Mouse (Mus musculus) left cerebral cortex, adult 18-20 months (tissue): Measurements from ENCODE around the gene Clec2i. TPM values are rescaled to one million over a fixed set of nuclear protein-coding genes. Genes with fewer than 3 reads are reported as not detected.

Experiments used
- microRNA-seq, 2 experiments: library from miRNA; unstranded; fragments of <30 nt; microRNA quantifications; one replicate each; pipeline ENCODE4 v1.2.0; 2021
- total RNA-seq, 2 experiments: library from RNA; stranded (reverse); gene quantifications; 2 replicates each; pipeline ENCODE4 v1.2.3; 2021

Gene Clec2i
- total RNA-seq, 2 experiments from 2014 or later: not detected

Small RNAs within 50 kb of the gene (microRNA-seq; reads per million reads assigned to microRNA genes)
- 0 reads per million in 2 experiments for gene Gm27336

Other genes with a start within 250 kb of the Clec2i start
- not detected for gene Clec2h, start 225.2 kb upstream of the Clec2i start, total RNA-seq
- not detected for gene Klrb1, start 164.5 kb upstream of the Clec2i start, total RNA-seq
- not detected for gene Klrb1c, start 98.4 kb upstream of the Clec2i start, total RNA-seq
- not detected for gene Gm44511, start 61.3 kb upstream of the Clec2i start, total RNA-seq
- gene Klrb1b, start 61.3 kb upstream of the Clec2i start, total RNA-seq: not detected
- gene BC035044, start 3.5 kb downstream of the Clec2i start, total RNA-seq: 1 to 10 TPM; 1.1 to 1.9 TPM
- gene Clec2g, start 46.8 kb downstream of the Clec2i start, total RNA-seq: not detected
- gene Klrb1f, start 158.3 kb downstream of the Clec2i start, total RNA-seq: not detected
- gene Clec2e, start 213.3 kb downstream of the Clec2i start, total RNA-seq: not detected